Mouse (Mus musculus): Measurements from ENCODE around the gene Gm4763. TPM values are rescaled to one million over a fixed set of nuclear protein-coding genes. Genes with fewer than 3 reads are reported as not detected.
"Not testable (repeated sequence)": the region's sequence is repeated elsewhere in the genome, so short reads cannot be mapped to it uniquely, and the experiment has no call there.

The Gm4763 gene
- total RNA-seq (2017): not detected in 2 replicates

- ATAC-seq (replicated peaks in 1 of 2; ENCODE audit: insufficient read depth in 1 of 2, low FRiP score in 2 of 2, low TSS enrichment in 1 of 2, low read depth in 1 of 2, poor library complexity in 2 of 2, severe bottlenecking in 2 of 2): not testable (repeated sequence)
Measured at GRCm38 (mm10) chr7:24726808-24727207, at the start of gene Gm4763. TSS of gene Gm4763 (minus strand) at chr7:24726908.

- no peak for ATAC-seq (replicated peaks in 1 of 2; ENCODE audit: insufficient read depth in 1 of 2, low FRiP score in 2 of 2, low TSS enrichment in 1 of 2, low read depth in 1 of 2, poor library complexity in 2 of 2, severe bottlenecking in 2 of 2)
Measured at GRCm38 (mm10) chr7:24776145-24776544, 49.4 kb upstream of the Gm4763 start.

GRCm38 (mm10) chr7:24773942-24774535 is 47.3 kb upstream of the Gm4763 start:
- no peak for ATAC-seq (replicated peaks in 1 of 2; ENCODE audit: insufficient read depth in 1 of 2, low FRiP score in 2 of 2, low TSS enrichment in 1 of 2, low read depth in 1 of 2, poor library complexity in 2 of 2, severe bottlenecking in 2 of 2)

GRCm38 (mm10) chr7:24771361-24771760 is 44.7 kb upstream of the Gm4763 start:
- ATAC-seq (replicated peaks in 1 of 2; ENCODE audit: insufficient read depth in 1 of 2, low FRiP score in 2 of 2, low TSS enrichment in 1 of 2, low read depth in 1 of 2, poor library complexity in 2 of 2, severe bottlenecking in 2 of 2): no peak

GRCm38 (mm10) chr7:24762574-24762973 is 35.9 kb upstream of the Gm4763 start:
- ATAC-seq (replicated peaks in 1 of 2; ENCODE audit: insufficient read depth in 1 of 2, low FRiP score in 2 of 2, low TSS enrichment in 1 of 2, low read depth in 1 of 2, poor library complexity in 2 of 2, severe bottlenecking in 2 of 2): no peak

GRCm38 (mm10) chr7:24761161-24761560 is 34.5 kb upstream of the Gm4763 start:
- ATAC-seq (replicated peaks in 1 of 2; ENCODE audit: insufficient read depth in 1 of 2, low FRiP score in 2 of 2, low TSS enrichment in 1 of 2, low read depth in 1 of 2, poor library complexity in 2 of 2, severe bottlenecking in 2 of 2): peak in 1 of 2 experiments; percentile 63; a peak in 2 of 4 replicates

GRCm38 (mm10) chr7:24760211-24760610 is 33.5 kb upstream of the Gm4763 start, which contains the start of gene Cd177:
TSS of gene Cd177 (minus strand) at chr7:24760311.
- ATAC-seq (replicated peaks in 1 of 2; ENCODE audit: insufficient read depth in 1 of 2, low FRiP score in 2 of 2, low TSS enrichment in 1 of 2, low read depth in 1 of 2, poor library complexity in 2 of 2, severe bottlenecking in 2 of 2): peak in 1 of 2 experiments; percentile 9; a peak in 1 of 4 replicates

GRCm38 (mm10) chr7:24758520-24758919 is 31.8 kb upstream of the Gm4763 start:
- ATAC-seq (replicated peaks in 1 of 2; ENCODE audit: insufficient read depth in 1 of 2, low FRiP score in 2 of 2, low TSS enrichment in 1 of 2, low read depth in 1 of 2, poor library complexity in 2 of 2, severe bottlenecking in 2 of 2): no peak

- no peak; a peak in 1 of 4 replicates for ATAC-seq (replicated peaks in 1 of 2; ENCODE audit: insufficient read depth in 1 of 2, low FRiP score in 2 of 2, low TSS enrichment in 1 of 2, low read depth in 1 of 2, poor library complexity in 2 of 2, severe bottlenecking in 2 of 2)
Measured at GRCm38 (mm10) chr7:24753476-24753875, 26.8 kb upstream of the Gm4763 start.

GRCm38 (mm10) chr7:24751610-24752009 is 24.9 kb upstream of the Gm4763 start:
- no peak for ATAC-seq (replicated peaks in 1 of 2; ENCODE audit: insufficient read depth in 1 of 2, low FRiP score in 2 of 2, low TSS enrichment in 1 of 2, low read depth in 1 of 2, poor library complexity in 2 of 2, severe bottlenecking in 2 of 2)

GRCm38 (mm10) chr7:24750695-24751094 is 24.0 kb upstream of the Gm4763 start:
- no peak for ATAC-seq (replicated peaks in 1 of 2; ENCODE audit: insufficient read depth in 1 of 2, low FRiP score in 2 of 2, low TSS enrichment in 1 of 2, low read depth in 1 of 2, poor library complexity in 2 of 2, severe bottlenecking in 2 of 2)

GRCm38 (mm10) chr7:24735970-24736670 is 9.4 kb upstream of the Gm4763 start:
- ATAC-seq (replicated peaks in 1 of 2; ENCODE audit: insufficient read depth in 1 of 2, low FRiP score in 2 of 2, low TSS enrichment in 1 of 2, low read depth in 1 of 2, poor library complexity in 2 of 2, severe bottlenecking in 2 of 2): peak; percentile 73 to 93

- peak; percentile 13 to 79; a peak in 2 of 4 replicates for ATAC-seq (replicated peaks in 1 of 2; ENCODE audit: insufficient read depth in 1 of 2, low FRiP score in 2 of 2, low TSS enrichment in 1 of 2, low read depth in 1 of 2, poor library complexity in 2 of 2, severe bottlenecking in 2 of 2)
Measured at GRCm38 (mm10) chr7:24715039-24715438, 11.7 kb downstream of the Gm4763 start.

GRCm38 (mm10) chr7:24708832-24709292 is 17.8 kb downstream of the Gm4763 start, which contains the start of gene BC049730:
TSS of gene BC049730 (plus strand) at chr7:24709242.
- ATAC-seq (replicated peaks in 1 of 2; ENCODE audit: insufficient read depth in 1 of 2, low FRiP score in 2 of 2, low TSS enrichment in 1 of 2, low read depth in 1 of 2, poor library complexity in 2 of 2, severe bottlenecking in 2 of 2): no peak

GRCm38 (mm10) chr7:24702841-24703240 is 23.9 kb downstream of the Gm4763 start:
- not testable (repeated sequence) for ATAC-seq (replicated peaks in 1 of 2; ENCODE audit: insufficient read depth in 1 of 2, low FRiP score in 2 of 2, low TSS enrichment in 1 of 2, low read depth in 1 of 2, poor library complexity in 2 of 2, severe bottlenecking in 2 of 2)

- not testable (repeated sequence) for ATAC-seq (replicated peaks in 1 of 2; ENCODE audit: insufficient read depth in 1 of 2, low FRiP score in 2 of 2, low TSS enrichment in 1 of 2, low read depth in 1 of 2, poor library complexity in 2 of 2, severe bottlenecking in 2 of 2)
Measured at GRCm38 (mm10) chr7:24697891-24698290, 28.8 kb downstream of the Gm4763 start.

- ATAC-seq (replicated peaks in 1 of 2; ENCODE audit: insufficient read depth in 1 of 2, low FRiP score in 2 of 2, low TSS enrichment in 1 of 2, low read depth in 1 of 2, poor library complexity in 2 of 2, severe bottlenecking in 2 of 2): not testable (repeated sequence)
Measured at GRCm38 (mm10) chr7:24692693-24693092, 34.0 kb downstream of the Gm4763 start.

GRCm38 (mm10) chr7:24687519-24687918 is 39.2 kb downstream of the Gm4763 start:
- not testable (repeated sequence) for ATAC-seq (replicated peaks in 1 of 2; ENCODE audit: insufficient read depth in 1 of 2, low FRiP score in 2 of 2, low TSS enrichment in 1 of 2, low read depth in 1 of 2, poor library complexity in 2 of 2, severe bottlenecking in 2 of 2)
